Mouse (Mus musculus) layer of hippocampus, postnatal 10 days (tissue): ENCODE data around the gene Vmn1r211. TPM values are rescaled to one million over a fixed set of nuclear protein-coding genes. Genes with fewer than 3 reads are reported as not detected.
"Not testable (repeated sequence)": the region's sequence is repeated elsewhere in the genome, so short reads cannot be mapped to it uniquely, and the experiment has no call there.

Experiments
- DNase-seq, 2 experiments: peaks; one replicate each; pipeline ENCODE4 v3.0.0; 2021; ENCODE audit warnings: low spot score in 2 of 2
- long read RNA-seq: library from polyadenylated mRNA; stranded (forward); transcript quantifications from one replicate; pipeline ENCODE4 v2.0.0, GENCODE M21; 2023
- total RNA-seq, 2 experiments: library from RNA; stranded (reverse); gene quantifications; 2 replicates each; pipeline ENCODE4 v1.2.3; 2021

Vmn1r211 gene
- total RNA-seq: not detected
- long read RNA-seq: 0 reads

GRCm38 (mm10) chr13:22857461-22857860, at the start of gene Vmn1r211:
Gene Vmn1r211 (minus strand): TSS chr13:22857561.
- DNase-seq: no peak

GRCm38 (mm10) chr13:22884105-22884504, 26.7 kb upstream of the Vmn1r211 start, which contains the start of gene Vmn1r212:
Gene Vmn1r212 (minus strand): TSS chr13:22884205.
- no peak for DNase-seq

- no peak for DNase-seq
Observed at GRCm38 (mm10) chr13:22879257-22879656, 21.9 kb upstream of the Vmn1r211 start.

GRCm38 (mm10) chr13:22854760-22855159, 2.6 kb downstream of the Vmn1r211 start:
- no peak for DNase-seq

- DNase-seq: no peak
Observed at GRCm38 (mm10) chr13:22846798-22847197, 10.6 kb downstream of the Vmn1r211 start.

- not testable (repeated sequence) for DNase-seq
Observed at GRCm38 (mm10) chr13:22844304-22844703, 13.1 kb downstream of the Vmn1r211 start.

- DNase-seq: no peak
Observed at GRCm38 (mm10) chr13:22831248-22831647, 26.1 kb downstream of the Vmn1r211 start, which contains the start of gene Vmn1r210. Gene Vmn1r210 (minus strand): TSS chr13:22831348.

- not testable (repeated sequence) for DNase-seq
Observed at GRCm38 (mm10) chr13:22829395-22829794, 28.0 kb downstream of the Vmn1r211 start.

GRCm38 (mm10) chr13:22821601-22822000, 35.8 kb downstream of the Vmn1r211 start:
- DNase-seq: not testable (repeated sequence)

- DNase-seq: not testable (repeated sequence)
Observed at GRCm38 (mm10) chr13:22809582-22809981, 47.8 kb downstream of the Vmn1r211 start, which contains the start of gene Vmn1r209. Gene Vmn1r209 (minus strand): TSS chr13:22809682.

Other genes starting within 250 kb of the Vmn1r211 start
- not detected for gene Vmn1r206, start 233.3 kb downstream of the Vmn1r211 start, total RNA-seq
- under 1 TPM; 0.18 to 0.20 TPM for gene Vmn1r207-ps, start 127.9 kb downstream of the Vmn1r211 start, total RNA-seq
- gene Vmn1r208, start 80.2 kb downstream of the Vmn1r211 start, total RNA-seq: not detected
- not detected for gene Vmn1r209, start 47.9 kb downstream of the Vmn1r211 start, total RNA-seq
- not detected for gene Vmn1r210, start 26.2 kb downstream of the Vmn1r211 start, total RNA-seq
- not detected for gene Vmn1r212, start 26.6 kb upstream of the Vmn1r211 start, total RNA-seq
- not detected for gene Vmn1r213, start 150.1 kb upstream of the Vmn1r211 start, total RNA-seq
- not detected for gene Vmn1r214, start 172.9 kb upstream of the Vmn1r211 start, total RNA-seq
- not detected for gene Vmn1r215, start 210.5 kb upstream of the Vmn1r211 start, total RNA-seq